13 mouse cellular contexts compared by ENCODE assay signal in genomic region chr19:55232136-55232535, GRCm38 (mm10). TPM values are rescaled to one million over a fixed set of nuclear protein-coding genes. Genes with fewer than 3 reads are reported as not detected.
DNase-seq lines count a peak whose midpoint lies in the region; ATAC-seq and TF ChIP-seq lines count a peak whose summit lies in the region.
"Had no signal": no experiment of that assay in that cellular context is flagged by ENCODE, and none has a peak within 500 bp of the region (broad histone marks: within the 10 kb centered on the region; RNA-seq: fewer than 3 reads in every experiment).

No protein-coding gene starts in this region.

- H3K4me3 ChIP-seq in liver, embryonic 13.5 days (replicated peaks): no peak overlapping the region
- H3K4me3 ChIP-seq in small intestine, adult 2 months (ENCODE audit: low read depth, low read length): no peak overlapping the region
- H3K4me3 ChIP-seq: forebrain, embryonic 15.5 days; neural tube, embryonic 12.5 days had no signal

- no peaks in the 10 kb centered on the region for H3K9me3 ChIP-seq in liver, embryonic 13.5 days (replicated peaks)
- H3K9me3 ChIP-seq: forebrain, embryonic 15.5 days; G1E; neural tube, embryonic 12.5 days had no signal

- H3K27me3 ChIP-seq in liver, embryonic 13.5 days: no peaks in the 10 kb centered on the region
- no peaks in the 10 kb centered on the region for H3K27me3 ChIP-seq in small intestine, adult 2 months (ENCODE audit: control insufficient read depth, insufficient read depth, low read length)
- H3K27me3 ChIP-seq: forebrain, embryonic 15.5 days; neural tube, embryonic 12.5 days had no signal

- peak; percentile 62 for ATAC-seq in liver, embryonic 13.5 days (ENCODE audit: low read depth)
- ATAC-seq: forebrain, embryonic 15.5 days had no signal

- peak; percentile 42 for DNase-seq in ovary, adult 18-20 months (ENCODE audit: low spot score)
- no peak for DNase-seq in ovary, postnatal 14 days (ENCODE audit: low spot score)
- DNase-seq in heart, adult 9 months (ENCODE audit: low spot score in 2 of 2): peak; percentile 44 to 56
- DNase-seq in liver, embryonic 13.5 days: no peak
- no peak for DNase-seq in left cerebral cortex, postnatal 10 days (ENCODE audit: extremely low spot score in 1 of 2, low spot score in 2 of 2)
- no peak for DNase-seq in cerebellum, adult 11 months
- no peak for DNase-seq in thymus, postnatal 0 days (ENCODE audit: low spot score)
- DNase-seq: cerebellum, adult 2 months had no signal

- no peak overlapping the region for H3K4me2 ChIP-seq in liver, embryonic 13.5 days
- H3K4me2 ChIP-seq: forebrain, embryonic 15.5 days; neural tube, embryonic 12.5 days had no signal

- 52% methylated on average over 8 of the region's 8 CpGs for WGBS in liver, embryonic 13.5 days (ENCODE audit: insufficient replicate concordance)
- WGBS in small intestine, adult 2 months: 17% methylated on average over 8 of the region's 8 CpGs

- H3K27ac ChIP-seq in liver, embryonic 13.5 days: peak overlapping the region; percentile 53
- H3K27ac ChIP-seq in small intestine, adult 2 months (ENCODE audit: insufficient read depth, low read depth, low read length): peak overlapping the region; percentile 66; the same call in 1 of the 2 replicates
- H3K27ac ChIP-seq: forebrain, embryonic 15.5 days; neural tube, embryonic 12.5 days had no signal

- H3K4me1 ChIP-seq in liver, embryonic 13.5 days (replicated peaks): peaks cover 30% of the 10 kb centered on the region
- peaks cover 2% of the 10 kb centered on the region; the same call in 1 of the 2 replicates for H3K4me1 ChIP-seq in small intestine, adult 2 months (ENCODE audit: control insufficient read depth, insufficient read depth, insufficient read length, low read length)
- H3K4me1 ChIP-seq: forebrain, embryonic 15.5 days; neural tube, embryonic 12.5 days had no signal

- TF ChIP-seq CTCF in small intestine, adult 2 months (IDR thresholded peaks at IDR 0.05; ENCODE audit: extremely low read depth, insufficient read length, insufficient replicate concordance, low read depth, low read length): no peak

- intact Hi-C loops in left cerebral cortex, postnatal 10 days (cut with DNase I): no loop called here

- TF ChIP-seq POLR2A in small intestine, adult 2 months (IDR thresholded peaks at IDR 0.05; ENCODE audit: low read depth, low read length): no peak

- no peak overlapping the region for H3K9ac ChIP-seq in liver, embryonic 13.5 days
- H3K9ac ChIP-seq: forebrain, embryonic 15.5 days; neural tube, embryonic 12.5 days had no signal

- no peaks in the 10 kb centered on the region for H3K36me3 ChIP-seq in liver, embryonic 13.5 days
- H3K36me3 ChIP-seq in small intestine, adult 2 months (ENCODE audit: control insufficient read depth, insufficient read depth, low read length): no peaks in the 10 kb centered on the region
- H3K36me3 ChIP-seq: forebrain, embryonic 15.5 days; G1E; neural tube, embryonic 12.5 days had no signal

RNA-seq across cellular contexts. Expression of gene Gucy2g, which starts 8.9 kb away (rescaled TPM):
- polyA plus RNA-seq in liver, embryonic 13.5 days (2015; fragmentation: Nextera tagmentation; extraction: Ambion mirVana): not detected in 2 replicates
- 0.03 TPM in 1 of 2 replicates, not detected in the other for polyA plus RNA-seq in small intestine, adult 2 months (2012; rRNA removed)
- 1 to 10 TPM; 2.4 to 2.7 TPM for total RNA-seq in left cerebral cortex, postnatal 10 days (2021)
- 0.04 and 0.06 TPM in 2 replicates for polyA plus RNA-seq in thymus, postnatal 0 days (2015; fragmentation: Nextera tagmentation; extraction: Ambion mirVana)
- polyA plus RNA-seq: forebrain, embryonic 15.5 days; G1E; neural tube, embryonic 12.5 days had no signal

RNA-seq across cellular contexts. Expression of gene Acsl5, which starts 19.6 kb away (rescaled TPM):
- polyA plus RNA-seq in liver, embryonic 13.5 days (2015; fragmentation: Nextera tagmentation; extraction: Ambion mirVana): 116 and 134 TPM in 2 replicates
- polyA plus RNA-seq in small intestine, adult 2 months (2012; rRNA removed): 73.3 and 185 TPM in 2 replicates
- 10 to 100 TPM; 38.9 to 40.2 TPM for total RNA-seq in left cerebral cortex, postnatal 10 days (2021)
- 72.4 and 83.1 TPM in 2 replicates for polyA plus RNA-seq in thymus, postnatal 0 days (2015; fragmentation: Nextera tagmentation; extraction: Ambion mirVana)

RNA-seq across cellular contexts. Expression of gene Tectb, which starts 51.6 kb away (rescaled TPM):
- polyA plus RNA-seq in liver, embryonic 13.5 days (2015; fragmentation: Nextera tagmentation; extraction: Ambion mirVana): not detected in 2 replicates
- polyA plus RNA-seq in small intestine, adult 2 months (2012; rRNA removed): not detected in 2 replicates
- under 1 TPM in 1 of 2 experiments, not detected in 1; 0.32 TPM for total RNA-seq in left cerebral cortex, postnatal 10 days (2021)
- polyA plus RNA-seq in thymus, postnatal 0 days (2015; fragmentation: Nextera tagmentation; extraction: Ambion mirVana): 0.24 and 0.60 TPM in 2 replicates
- total RNA-seq: left cerebral cortex, postnatal 25 days had no signal
- polyA plus RNA-seq: G1E; neural tube, embryonic 12.5 days had no signal

Comparison
In these comparisons a context has a peak if more than half of its experiments do, and no peak if none do; other contexts are left out.
1. DNase-seq: peak in ovary, adult 18-20 months (single experiment) and heart, adult 9 months (2 of 2); none in ovary, postnatal 14 days (single experiment), liver, embryonic 13.5 days (single experiment), left cerebral cortex, postnatal 10 days (0 of 2), cerebellum, adult 11 months (single experiment) and thymus, postnatal 0 days (single experiment).